Mouse (Mus musculus) liver, embryonic 16.5 days (tissue): ENCODE data around the gene Gtpbp4. TPM values are rescaled to one million over a fixed set of nuclear protein-coding genes. Genes with fewer than 3 reads are reported as not detected.

ENCODE experiments used
- ATAC-seq: fragments of 200-750 bp; cut with Nextera tagmentation; 2 replicates; pipeline ENCODE4 v1.8.0; 2017; ENCODE audit warnings: low read depth, mild to moderate bottlenecking, moderate number of reproducible peaks, moderate library complexity
- H3K27ac ChIP-seq: fragments of 300-500 bp; sonication (generic); 2 replicates; pipeline ENCODE4 v1.5.1; 2014; ENCODE audit warnings: mild to moderate bottlenecking, low read length
- H3K27me3 ChIP-seq: fragments of 300-500 bp; sonication (generic); 2 replicates; pipeline ENCODE4 v1.6.1; 2014; ENCODE audit warnings: low read depth, low read length, mixed read lengths; ENCODE audit not compliant: control insufficient read depth, insufficient read depth
- H3K36me3 ChIP-seq: fragments of 300-500 bp; sonication (generic); 2 replicates; pipeline ENCODE4 v1.6.1; 2014; ENCODE audit warnings: mild to moderate bottlenecking; ENCODE audit not compliant: control insufficient read depth, insufficient read depth
- H3K4me1 ChIP-seq: fragments of 300-500 bp; sonication (generic); 2 replicates; pipeline ENCODE4 v1.6.1; 2014; ENCODE audit warnings: low read depth, low read length, mixed read lengths; ENCODE audit not compliant: control insufficient read depth
- H3K4me2 ChIP-seq: fragments of 300-500 bp; sonication (generic); 2 replicates; pipeline ENCODE4 v1.6.1; 2014; ENCODE audit warnings: low read depth, low read length, mixed read lengths
- H3K4me3 ChIP-seq: fragments of 300-500 bp; sonication (generic); 2 replicates; pipeline ENCODE4 v1.5.1; 2014; ENCODE audit warnings: low read depth, mild to moderate bottlenecking, low read length
- H3K9ac ChIP-seq: fragments of 300-500 bp; sonication (generic); 2 replicates; pipeline ENCODE4 v1.6.1; 2014; ENCODE audit warnings: low read depth, low read length
- H3K9me3 ChIP-seq: fragments of 300-500 bp; sonication (generic); replicated peaks from 2 replicates; pipeline ENCODE4 v1.6.1; 2016; ENCODE audit warnings: low read length; ENCODE audit not compliant: control insufficient read depth
- WGBS: fragments of 180-500 bp; shearing (Covaris S2); extraction: QIAGEN DNeasy Blood & Tissue Kit; methylation state at CpG from one replicate; pipeline ENCODE4 v1.1.7; 2014; ENCODE audit not compliant: insufficient replicate concordance; 5-methylcytosine and 5-hydroxymethylcytosine counted together
- polyA plus RNA-seq: library from polyadenylated mRNA; unstranded; fragments of >200 nt; fragmentation: Nextera tagmentation; extraction: Ambion mirVana; gene quantifications from 2 replicates; pipeline ENCODE4 v1.2.1, GENCODE M21; 2015

Gene Gtpbp4
- 28.4 and 30.5 TPM in 2 replicates for polyA plus RNA-seq

- Histone ChIP-seq H3K9me3 (no peaks in the 10 kb centered on the region), H3K4me1 (peaks cover 22% of the 10 kb centered on the region), H3K27ac (peak within 1 kb of the TSS; percentile 97), H3K27me3 (no peaks in the 10 kb centered on the region), H3K36me3 (peaks cover 5% of the 10 kb centered on the region; the same call in 1 of the 2 replicates), H3K4me3 (peak within 1 kb of the TSS; percentile 96), H3K9ac (peak within 1 kb of the TSS; percentile 97), H3K4me2 (peak within 1 kb of the TSS; percentile 93)
- ATAC-seq, result peak; percentile 96
- WGBS, result 2% methylated on average over 51 of the region's 51 CpGs
Observed at GRCm38 (mm10) chr13:8995990-8996786, at the start of gene Gtpbp4. Gene Gtpbp4, minus strand, starts transcription at chr13:8996083.

- WGBS, result 95% methylated on average over 1 of the region's 1 CpGs
Observed at GRCm38 (mm10) chr13:9044731-9045130, 48.8 kb upstream of the Gtpbp4 start.

GRCm38 (mm10) chr13:9043289-9044049, 47.6 kb upstream of the Gtpbp4 start:
- H3K4me3 ChIP-seq, result no peak overlapping the region
- H3K36me3 ChIP-seq, result no peaks in the 10 kb centered on the region
- no peak overlapping the region for H3K27ac ChIP-seq
- WGBS, result 18% methylated on average over 3 of the region's 3 CpGs
- no peak overlapping the region for H3K4me2 ChIP-seq
- no peaks in the 10 kb centered on the region for H3K4me1 ChIP-seq
- no peak overlapping the region for H3K9ac ChIP-seq
- ATAC-seq, result no peak
- no peaks in the 10 kb centered on the region for H3K9me3 ChIP-seq
- no peaks in the 10 kb centered on the region for H3K27me3 ChIP-seq

More at GRCm38 (mm10) chr13:9044731-9045130, 48.8 kb upstream of the Gtpbp4 start:
- no peaks in the 10 kb centered on the region for H3K27me3 ChIP-seq
- no peak overlapping the region for H3K4me3 ChIP-seq
- ATAC-seq, result no peak
- no peak overlapping the region for H3K9ac ChIP-seq
- H3K36me3 ChIP-seq, result no peaks in the 10 kb centered on the region
- H3K27ac ChIP-seq, result no peak overlapping the region
- H3K4me2 ChIP-seq, result no peak overlapping the region
- no peaks in the 10 kb centered on the region for H3K9me3 ChIP-seq
- no peaks in the 10 kb centered on the region for H3K4me1 ChIP-seq

- Histone ChIP-seq H3K9ac (no peak overlapping the region), H3K27me3 (no peaks in the 10 kb centered on the region), H3K4me3 (no peak overlapping the region), H3K4me1 (no peaks in the 10 kb centered on the region), H3K4me2 (no peak overlapping the region), H3K36me3 (no peaks in the 10 kb centered on the region), H3K27ac (no peak overlapping the region), H3K9me3 (no peaks in the 10 kb centered on the region)
- 78% methylated on average over 1 of the region's 1 CpGs for WGBS
- no peak for ATAC-seq
Observed at GRCm38 (mm10) chr13:9040626-9041025, 44.7 kb upstream of the Gtpbp4 start.

- Histone ChIP-seq H3K36me3 (no peaks in the 10 kb centered on the region), H3K4me2 (no peak overlapping the region), H3K9me3 (no peaks in the 10 kb centered on the region), H3K27me3 (no peaks in the 10 kb centered on the region), H3K9ac (no peak overlapping the region), H3K4me1 (no peaks in the 10 kb centered on the region), H3K27ac (no peak overlapping the region), H3K4me3 (no peak overlapping the region)
- no peak for ATAC-seq
- WGBS, result 78% methylated on average over 8 of the region's 8 CpGs
Observed at GRCm38 (mm10) chr13:9031996-9032661, 36.2 kb upstream of the Gtpbp4 start.

GRCm38 (mm10) chr13:9030364-9030763, 34.5 kb upstream of the Gtpbp4 start:
- ATAC-seq, result no peak
- WGBS, result 47% methylated on average over 4 of the region's 4 CpGs
- no peak overlapping the region for H3K27ac ChIP-seq
- no peaks in the 10 kb centered on the region for H3K9me3 ChIP-seq
- H3K27me3 ChIP-seq, result no peaks in the 10 kb centered on the region
- H3K36me3 ChIP-seq, result no peaks in the 10 kb centered on the region
- H3K4me3 ChIP-seq, result no peak overlapping the region
- H3K4me1 ChIP-seq, result no peaks in the 10 kb centered on the region
- H3K9ac ChIP-seq, result no peak overlapping the region
- H3K4me2 ChIP-seq, result no peak overlapping the region

GRCm38 (mm10) chr13:9027251-9027650, 31.4 kb upstream of the Gtpbp4 start:
- ATAC-seq, result peak; percentile 28; the same call in 1 of the 2 replicates
- 16% methylated on average over 1 of the region's 1 CpGs for WGBS
- no peaks in the 10 kb centered on the region for H3K27me3 ChIP-seq
- peaks cover 7% of the 10 kb centered on the region for H3K4me1 ChIP-seq
- no peak overlapping the region for H3K9ac ChIP-seq
- no peak overlapping the region for H3K4me2 ChIP-seq
- no peaks in the 10 kb centered on the region for H3K36me3 ChIP-seq
- H3K9me3 ChIP-seq, result no peaks in the 10 kb centered on the region
- no peak overlapping the region for H3K4me3 ChIP-seq
- H3K27ac ChIP-seq, result no peak overlapping the region

- H3K4me1 ChIP-seq, result peaks cover 37% of the 10 kb centered on the region
- H3K27me3 ChIP-seq, result no peaks in the 10 kb centered on the region
- H3K27ac ChIP-seq, result no peak overlapping the region
- ATAC-seq, result 0 out of 2 replicates have a peak, but pooled peaks have one; percentile 7
- H3K9me3 ChIP-seq, result no peaks in the 10 kb centered on the region
- no peak overlapping the region for H3K9ac ChIP-seq
- no peak overlapping the region for H3K4me3 ChIP-seq
- H3K36me3 ChIP-seq, result no peaks in the 10 kb centered on the region
- no peak overlapping the region for H3K4me2 ChIP-seq
- 33% methylated on average over 1 of the region's 1 CpGs for WGBS
Observed at GRCm38 (mm10) chr13:9022623-9023022, 26.7 kb upstream of the Gtpbp4 start.
